Mouse (Mus musculus) erythroblast, embryonic 14.5 days (primary cell): ENCODE data around the gene Mt3.

Experiments
- GATA1 ChIP-seq: IDR thresholded peaks from 2 replicates; pipeline ENCODE4 v1.6.1; 2012; ENCODE audit warnings: low read length, inconsistent platforms, mixed read lengths
- TAL1 ChIP-seq: IDR thresholded peaks from 3 replicates; pipeline ENCODE4 v1.6.1; 2012; ENCODE audit warnings: low read length, inconsistent platforms, mixed read lengths

GRCm38 (mm10) chr8:94104146-94104545 lies 48.3 kb upstream of the Mt3 start:
- TF ChIP-seq TAL1 (no peak), GATA1 (no peak)
